Comparison of ENCODE assay signal across 28 mouse cellular contexts in the genomic region with DNA sequence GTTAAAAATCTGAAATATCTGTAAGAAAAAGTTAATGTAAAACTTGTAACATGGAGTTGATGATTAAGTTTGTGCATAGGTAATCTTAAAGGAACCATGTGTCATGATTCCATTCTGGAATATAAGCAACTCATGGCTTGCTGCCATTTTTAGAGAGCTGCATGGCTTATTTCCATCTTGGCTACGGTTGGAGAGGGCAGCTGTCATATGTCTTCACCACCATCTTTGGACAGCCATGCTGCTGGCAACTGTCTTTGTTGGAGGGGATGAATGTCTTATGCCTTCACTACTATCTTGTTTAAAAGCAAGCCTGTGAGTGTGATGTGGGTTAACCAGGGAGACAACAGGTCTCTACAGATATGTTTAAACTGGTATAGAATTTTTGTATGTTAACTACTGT. TPM values are rescaled to one million over a fixed set of nuclear protein-coding genes. Genes with fewer than 3 reads are reported as not detected.
DNase-seq lines count a peak whose midpoint lies in the region; ATAC-seq and TF ChIP-seq lines count a peak whose summit lies in the region.
"Had no signal": no experiment of that assay in that cellular context is flagged by ENCODE, and none has a peak within 500 bp of the region (broad histone marks: within the 10 kb centered on the region; RNA-seq: fewer than 3 reads in every experiment).

No protein-coding gene starts in this region.

- H3K36me3 ChIP-seq in lung, embryonic 14.5 days (ENCODE audit: insufficient read depth): no peaks in the 10 kb centered on the region
- H3K36me3 ChIP-seq in lung, postnatal 0 days (ENCODE audit: insufficient read depth, low read length): no peaks in the 10 kb centered on the region
- H3K36me3 ChIP-seq: forebrain, embryonic 12.5 days; heart, embryonic 15.5 days; kidney, embryonic 15.5 days; limb, embryonic 13.5 days; midbrain, embryonic 15.5 days; stomach, embryonic 15.5 days had no signal

- intact Hi-C loops in gastrocnemius, postnatal 14 days (cut with DNase I; ENCODE audit: low total_unique reads): no loop called here

- no peak overlapping the region for H3K4me3 ChIP-seq in lung, embryonic 14.5 days (ENCODE audit: low read depth, low read length)
- H3K4me3 ChIP-seq in lung, adult 2 months (replicated peaks; ENCODE audit: extremely low read depth, low read depth, low read length): no peak overlapping the region
- H3K4me3 ChIP-seq in lung, postnatal 0 days (ENCODE audit: low read depth, low read length): no peak overlapping the region
- H3K4me3 ChIP-seq: erythroblast, embryonic 14.5 days; forebrain, embryonic 12.5 days; gastrocnemius, adult 2 months; heart, embryonic 15.5 days; kidney, embryonic 15.5 days; limb, embryonic 13.5 days; midbrain, embryonic 15.5 days; stomach, embryonic 15.5 days had no signal

- no peak for TF ChIP-seq CTCF in lung, embryonic 14.5 days (IDR thresholded peaks at IDR 0.05; ENCODE audit: low read depth)
- no peak for TF ChIP-seq CTCF in lung, adult 2 months (IDR thresholded peaks at IDR 0.05; ENCODE audit: insufficient read depth, low read length)
- TF ChIP-seq CTCF in lung, postnatal 0 days (IDR thresholded peaks at IDR 0.05): no peak

- ATAC-seq in lung, embryonic 14.5 days (ENCODE audit: insufficient read depth): peak; percentile 66; the same call in 1 of the 2 replicates
- ATAC-seq in lung, postnatal 0 days: no peak
- ATAC-seq: inflammation-experienced regulatory T-cells, adult 6 months; midbrain, embryonic 15.5 days had no signal

- H3K27ac ChIP-seq in lung, embryonic 14.5 days (ENCODE audit: low read depth): no peak overlapping the region
- no peak overlapping the region for H3K27ac ChIP-seq in lung, postnatal 0 days (ENCODE audit: low read length)
- H3K27ac ChIP-seq: forebrain, embryonic 12.5 days; gastrocnemius, adult 2 months; heart, embryonic 15.5 days; hindbrain, embryonic 14.5 days; kidney, embryonic 15.5 days; limb, embryonic 13.5 days; midbrain, embryonic 15.5 days; stomach, embryonic 15.5 days had no signal

- no peak overlapping the region for H3K9ac ChIP-seq in lung, embryonic 14.5 days
- H3K9ac ChIP-seq in lung, postnatal 0 days (replicated peaks; ENCODE audit: low read depth): no peak overlapping the region
- H3K9ac ChIP-seq: forebrain, embryonic 12.5 days; heart, embryonic 15.5 days; hindbrain, embryonic 14.5 days; kidney, embryonic 15.5 days; limb, embryonic 13.5 days; midbrain, embryonic 15.5 days; stomach, embryonic 15.5 days had no signal

- peak; percentile 3 for DNase-seq in gastrocnemius, postnatal 14 days
- DNase-seq in gastrocnemius, adult 18-20 months (ENCODE audit: low spot score): no peak
- DNase-seq in lung, embryonic 14.5 days: peak; percentile 77
- DNase-seq in lung, adult 2 months: no peak
- peak; percentile 15 for DNase-seq in lung, postnatal 0 days (ENCODE audit: low spot score)
- DNase-seq in lung, postnatal 36 days: peak; percentile 11
- DNase-seq in adrenal gland, postnatal 10 days: no peak
- DNase-seq: adrenal gland, postnatal 36 days; B cell, adult 2 months; cerebellum, adult 2 months; gastrocnemius, adult 2 months; heart, postnatal 36 days; kidney, adult 18-20 months; kidney, postnatal 25 days; right cerebral cortex, postnatal 25 days; thymus, postnatal 25 days had no signal

- H3K4me2 ChIP-seq in lung, embryonic 14.5 days: no peak overlapping the region
- H3K4me2 ChIP-seq in lung, postnatal 0 days (replicated peaks; ENCODE audit: low read depth, low read length): no peak overlapping the region
- H3K4me2 ChIP-seq: forebrain, embryonic 12.5 days; heart, embryonic 15.5 days; hindbrain, embryonic 14.5 days; kidney, embryonic 15.5 days; limb, embryonic 13.5 days; liver, embryonic 11.5 days; midbrain, embryonic 15.5 days; stomach, embryonic 15.5 days had no signal

- TF ChIP-seq POLR2A in lung, adult 2 months (IDR thresholded peaks at IDR 0.05; ENCODE audit: borderline replicate concordance, extremely low read depth, low read depth, low read length): no peak

- H3K4me1 ChIP-seq in lung, embryonic 14.5 days (ENCODE audit: insufficient read depth): no peaks in the 10 kb centered on the region
- no peaks in the 10 kb centered on the region for H3K4me1 ChIP-seq in lung, adult 2 months (ENCODE audit: control insufficient read depth, insufficient read depth, low read length)
- H3K4me1 ChIP-seq in lung, postnatal 0 days (ENCODE audit: insufficient read depth, low read depth, low read length): no peaks in the 10 kb centered on the region
- H3K4me1 ChIP-seq: forebrain, embryonic 12.5 days; heart, embryonic 15.5 days; kidney, embryonic 15.5 days; limb, embryonic 13.5 days; midbrain, embryonic 15.5 days; stomach, embryonic 15.5 days had no signal

- no peak for TF ChIP-seq EP300 in lung, postnatal 0 days (IDR thresholded peaks at IDR 0.05)

- H3K27me3 ChIP-seq in lung, embryonic 14.5 days (ENCODE audit: insufficient read depth, low read length): no peaks in the 10 kb centered on the region
- no peaks in the 10 kb centered on the region for H3K27me3 ChIP-seq in lung, postnatal 0 days (replicated peaks; ENCODE audit: insufficient read depth, low read length)
- H3K27me3 ChIP-seq: forebrain, embryonic 12.5 days; heart, embryonic 15.5 days; kidney, embryonic 15.5 days; limb, embryonic 13.5 days; midbrain, embryonic 15.5 days; stomach, embryonic 15.5 days had no signal

- H3K9me3 ChIP-seq in lung, embryonic 14.5 days (ENCODE audit: low read depth, low read length): no peaks in the 10 kb centered on the region
- no peaks in the 10 kb centered on the region for H3K9me3 ChIP-seq in lung, postnatal 0 days (ENCODE audit: low read length)
- H3K9me3 ChIP-seq: forebrain, embryonic 12.5 days; heart, embryonic 15.5 days; kidney, embryonic 15.5 days; limb, embryonic 13.5 days; midbrain, embryonic 15.5 days; stomach, embryonic 15.5 days had no signal

- 38% methylated on average over 1 of the region's 1 CpGs for WGBS in lung, embryonic 14.5 days
- WGBS in lung, adult 2 months: 52% methylated on average over 1 of the region's 1 CpGs
- 55% methylated on average over 1 of the region's 1 CpGs for WGBS in lung, postnatal 0 days

RNA-seq across cellular contexts. Expression of a gene that starts 16.6 kb away (rescaled TPM):
- under 1 TPM in 1 of 2 experiments, not detected in 1; 0.31 TPM for total RNA-seq in gastrocnemius, postnatal 14 days (2021)
- under 1 TPM in 1 of 2 experiments, not detected in 1; 0.14 TPM for total RNA-seq in gastrocnemius, adult 18-20 months (2021)
- 0.25 and 0.28 TPM in 2 replicates for polyA plus RNA-seq in lung, embryonic 14.5 days (2014; fragmentation: Nextera tagmentation; extraction: Ambion mirVana)
- polyA plus RNA-seq in lung, adult 2 months (2012; rRNA removed): 0.14 and 0.19 TPM in 2 replicates
- 0.06 TPM in 1 of 2 replicates, not detected in the other for polyA plus RNA-seq in lung, postnatal 0 days (2015; fragmentation: Nextera tagmentation; extraction: Ambion mirVana)
- under 1 TPM; 0.15 to 0.42 TPM for total RNA-seq in adrenal gland, postnatal 10 days (2021)
- total RNA-seq: common myeloid progenitor, adult 5-6 weeks; heart, postnatal 36 days had no signal
- polyA plus RNA-seq: erythroblast, embryonic 14.5 days; heart, embryonic 15.5 days; inflammation-experienced regulatory T-cells, adult 6 months; limb, embryonic 13.5 days; liver, embryonic 11.5 days had no signal

RNA-seq across cellular contexts. Expression of a gene that starts 58.2 kb away (rescaled TPM):
- total RNA-seq in gastrocnemius, postnatal 14 days (2021): 10 to 100 TPM; 12.9 to 13.7 TPM
- total RNA-seq in gastrocnemius, adult 18-20 months (2021): 1 to 10 TPM; 1.9 to 2.9 TPM
- polyA plus RNA-seq in lung, embryonic 14.5 days (2014; fragmentation: Nextera tagmentation; extraction: Ambion mirVana): 18.9 and 21.2 TPM in 2 replicates
- polyA plus RNA-seq in lung, adult 2 months (2012; rRNA removed): 21.3 and 29.2 TPM in 2 replicates
- 12.9 and 16.2 TPM in 2 replicates for polyA plus RNA-seq in lung, postnatal 0 days (2015; fragmentation: Nextera tagmentation; extraction: Ambion mirVana)
- 10 to 100 TPM; 25.9 to 31.0 TPM for total RNA-seq in adrenal gland, postnatal 10 days (2021)
- total RNA-seq: common myeloid progenitor, adult 5-6 weeks; neutrophil, adult 5-6 weeks had no signal
- polyA plus RNA-seq: erythroblast, embryonic 14.5 days; inflammation-experienced regulatory T-cells, adult 6 months had no signal

Comparison
In these comparisons a context has a peak if more than half of its experiments do, and no peak if none do; other contexts are left out.
1. DNase-seq: peak in gastrocnemius, postnatal 14 days (single experiment), lung, embryonic 14.5 days (single experiment), lung, postnatal 0 days (single experiment) and lung, postnatal 36 days (single experiment); none in gastrocnemius, adult 18-20 months (single experiment), lung, adult 2 months (single experiment) and adrenal gland, postnatal 10 days (single experiment).